Mouse (Mus musculus) ovary, postnatal 14 days (tissue): ENCODE measurements around the gene Abcc8.
"Not testable (repeated sequence)": the region's sequence is repeated elsewhere in the genome, so short reads cannot be mapped to it uniquely, and the experiment has no call there.

Experiments
- DNase-seq: peaks from one replicate; pipeline ENCODE4 v3.0.0; 2022; ENCODE audit warnings: low spot score

The Abcc8 gene

GRCm38 (mm10) chr7:46179431-46180275 lies at the start of gene Abcc8:
Gene Abcc8, minus strand, starts transcription at chr7:46180033.
- no peak for DNase-seq

- DNase-seq, result no peak
Measured at GRCm38 (mm10) chr7:46226936-46227335, 47.1 kb upstream of the Abcc8 start.

DNA sequence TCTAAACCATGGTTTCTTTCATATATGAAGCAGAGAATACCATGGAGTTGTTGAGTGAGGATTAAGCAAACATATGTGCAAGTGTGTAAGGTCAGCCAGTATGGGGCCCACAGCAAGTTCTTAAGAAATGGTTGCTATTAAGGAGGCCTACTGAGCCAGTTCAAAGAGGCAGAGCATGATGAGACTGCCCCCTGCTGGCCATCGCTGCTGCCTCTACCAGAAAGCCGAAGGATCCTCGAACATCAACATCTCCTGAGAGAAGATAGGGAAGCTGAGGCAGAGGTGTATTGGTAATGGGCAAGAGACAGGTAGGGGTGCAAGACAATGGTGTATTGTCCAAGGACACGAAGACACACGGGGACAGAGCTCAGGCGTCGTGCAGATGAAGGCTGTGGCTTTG lies 46.4 kb upstream of the Abcc8 start:
- DNase-seq, result peak; percentile 10

DNA sequence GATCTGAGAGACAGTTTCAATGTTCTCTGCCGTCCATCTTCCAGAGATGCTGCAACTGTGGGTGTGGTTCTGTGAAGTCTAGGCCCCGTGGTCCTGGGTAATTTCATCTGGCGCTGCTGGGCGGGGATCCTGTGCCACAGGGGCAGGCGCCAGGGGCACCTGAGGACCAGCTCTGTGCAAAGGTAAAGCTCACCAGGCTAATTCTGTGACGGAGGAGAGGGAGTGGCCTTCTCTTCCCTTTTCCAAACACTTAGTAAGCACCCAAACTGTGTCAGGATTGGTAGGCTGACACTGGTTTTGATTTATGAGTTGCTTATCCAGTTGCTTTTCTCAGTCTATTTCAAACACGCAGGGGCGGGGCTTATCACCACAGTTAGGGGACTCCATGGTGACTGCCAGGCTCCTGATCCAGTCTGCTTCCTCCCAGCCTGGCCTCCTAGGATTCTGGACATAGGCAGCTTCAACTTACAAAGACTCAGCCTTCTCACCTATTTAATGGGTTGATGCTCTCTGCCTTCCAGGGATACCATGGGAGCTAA lies 40.8 kb upstream of the Abcc8 start:
- DNase-seq, result no peak

DNA sequence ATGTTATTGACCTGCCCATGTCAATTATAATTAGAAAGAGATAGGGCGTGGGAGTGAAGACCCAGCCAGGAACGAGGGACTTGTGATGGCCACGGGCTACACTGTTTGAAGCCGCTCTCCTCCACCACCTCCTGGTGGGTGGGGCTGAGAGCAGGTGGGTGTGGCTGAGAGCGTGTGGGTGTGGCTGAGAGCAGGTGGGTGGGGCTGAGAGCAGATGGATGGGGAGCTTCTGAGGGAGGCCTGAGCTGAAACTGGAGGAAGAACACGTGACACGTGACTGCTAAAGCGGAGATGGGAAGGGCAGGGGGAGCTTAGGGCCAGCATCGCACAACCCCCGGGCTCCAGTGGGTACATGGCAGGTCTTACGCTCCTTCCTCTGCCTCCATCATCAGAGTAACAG lies 38.6 kb upstream of the Abcc8 start:
- DNase-seq, result no peak

GRCm38 (mm10) chr7:46216481-46216880 lies 36.6 kb upstream of the Abcc8 start:
- DNase-seq, result no peak

DNA sequence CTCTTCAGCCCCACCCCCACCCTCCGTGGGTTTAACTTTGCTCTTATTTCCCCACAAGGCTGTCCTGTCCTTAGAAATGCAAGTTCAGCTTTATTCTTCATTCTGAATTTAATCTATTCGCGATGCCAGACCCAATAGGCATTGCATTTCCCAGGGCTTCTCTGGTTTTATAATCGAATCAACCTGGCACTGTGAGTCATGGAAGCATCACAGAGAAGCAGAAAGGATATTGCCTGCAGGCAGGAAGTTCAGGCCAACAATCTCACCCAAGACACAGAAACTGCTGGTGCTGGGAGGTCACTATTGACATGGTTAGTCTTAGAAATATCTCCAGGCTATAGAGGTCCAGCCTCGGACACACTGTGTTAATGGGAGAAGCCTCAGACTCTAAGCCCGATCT lies 30.4 kb upstream of the Abcc8 start:
- DNase-seq, result no peak

- no peak for DNase-seq
Measured at GRCm38 (mm10) chr7:46208131-46208530, 28.3 kb upstream of the Abcc8 start.

DNA sequence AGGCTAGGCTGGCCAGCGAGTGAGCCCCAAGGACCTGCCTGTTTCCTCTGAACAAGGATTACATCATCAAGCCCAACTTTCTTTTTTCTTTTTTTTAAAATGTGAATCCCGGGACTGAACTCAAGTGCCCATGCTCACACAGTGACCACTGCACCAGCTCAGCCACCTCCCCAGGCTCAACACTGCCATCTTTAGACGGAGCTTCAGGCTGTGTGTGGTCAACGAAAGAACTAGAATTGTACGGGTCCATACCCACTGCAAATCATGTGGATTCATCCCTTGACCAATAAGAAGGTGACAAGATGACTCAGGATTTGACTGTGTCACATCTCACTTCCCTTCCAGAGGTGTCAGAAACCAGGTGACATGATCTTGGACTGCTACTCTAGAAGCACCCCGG lies 24.9 kb upstream of the Abcc8 start:
- DNase-seq, result no peak

- no peak for DNase-seq
Measured at GRCm38 (mm10) chr7:46204046-46204471, 24.2 kb upstream of the Abcc8 start.

DNA sequence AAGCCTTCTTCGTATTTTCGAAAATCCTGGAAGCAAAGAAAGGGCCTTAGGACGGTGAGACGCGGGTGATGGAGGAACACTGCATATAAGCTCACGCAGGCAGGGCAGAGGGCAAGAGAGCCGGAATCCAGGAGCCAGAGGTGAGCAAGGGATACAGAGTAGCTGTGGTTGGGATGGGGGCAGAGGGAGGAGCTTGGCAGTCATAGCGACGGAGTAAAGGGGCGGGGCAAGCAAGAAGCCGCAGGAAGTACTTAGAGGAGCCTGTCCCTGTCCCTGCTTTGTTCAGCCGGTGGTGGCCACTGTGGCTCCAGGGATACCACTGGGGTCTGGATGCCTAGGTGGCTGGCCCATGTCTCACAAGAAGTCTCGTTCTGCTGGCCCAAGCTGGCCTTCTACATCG lies 21.8 kb upstream of the Abcc8 start:
- DNase-seq, result no peak

DNA sequence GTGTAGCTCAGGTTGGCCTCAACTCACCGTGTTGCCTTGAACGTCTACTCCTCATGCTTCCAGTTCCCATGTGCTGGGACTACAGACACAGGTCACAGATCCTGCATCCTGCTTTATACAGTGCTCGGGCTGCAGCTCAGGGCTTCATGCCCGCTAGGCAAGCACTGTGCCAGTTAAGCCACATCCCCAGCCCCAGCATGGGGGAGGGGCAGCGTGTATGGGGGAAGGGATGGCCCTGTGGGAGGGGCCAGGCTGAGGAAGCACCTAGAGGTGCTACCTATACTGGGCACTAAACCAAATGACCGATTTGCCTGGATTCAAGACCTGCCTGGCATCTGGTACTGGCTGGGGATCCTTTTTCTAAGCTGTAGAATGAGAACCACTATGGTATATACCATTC lies 20.2 kb upstream of the Abcc8 start:
- no peak for DNase-seq

DNA sequence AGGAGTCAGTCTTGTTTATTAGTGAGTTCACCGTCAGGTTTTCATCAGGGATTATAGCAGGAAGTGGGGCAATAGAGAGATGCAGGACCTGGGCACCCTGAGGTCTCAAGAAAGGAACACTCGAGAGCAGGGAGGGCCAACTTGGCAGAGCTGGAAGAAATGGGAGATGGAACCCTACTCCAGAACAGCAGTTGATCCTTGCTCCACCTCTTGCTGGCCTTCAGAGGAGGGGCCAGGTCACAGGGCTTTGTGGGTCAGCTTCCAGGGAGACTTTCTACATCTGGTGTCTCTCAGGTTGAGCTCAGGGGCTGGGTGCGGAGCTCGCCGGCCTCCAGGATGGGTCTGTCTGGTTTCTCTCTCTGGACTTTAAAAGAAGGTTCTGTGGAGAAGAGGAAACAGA lies 15.5 kb upstream of the Abcc8 start:
- no peak for DNase-seq

DNA sequence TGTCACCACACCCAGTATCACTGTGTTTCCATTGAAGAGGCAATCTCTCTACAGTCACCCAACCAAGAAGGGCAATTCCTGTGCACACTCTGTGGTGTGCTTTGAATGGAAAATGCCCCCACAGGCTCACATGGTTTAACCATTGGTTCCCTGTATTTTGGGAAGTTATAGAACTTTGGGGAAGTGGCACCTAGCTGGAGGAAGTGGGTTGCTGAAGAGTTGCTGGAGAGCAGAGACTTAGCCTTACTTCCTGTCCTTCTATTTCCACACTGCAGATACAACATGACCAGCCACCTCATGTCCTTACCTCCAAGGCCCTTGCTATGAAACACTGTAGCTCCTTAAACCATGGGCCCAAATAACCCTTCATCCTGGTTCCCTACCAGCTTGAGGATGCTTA lies 4.4 kb upstream of the Abcc8 start:
- no peak for DNase-seq

- peak; percentile 31 for DNase-seq
Measured at GRCm38 (mm10) chr7:46181590-46181989, 1.8 kb upstream of the Abcc8 start.

GRCm38 (mm10) chr7:46168980-46169379 lies 10.9 kb downstream of the Abcc8 start:
- DNase-seq, result not testable (repeated sequence)

DNA sequence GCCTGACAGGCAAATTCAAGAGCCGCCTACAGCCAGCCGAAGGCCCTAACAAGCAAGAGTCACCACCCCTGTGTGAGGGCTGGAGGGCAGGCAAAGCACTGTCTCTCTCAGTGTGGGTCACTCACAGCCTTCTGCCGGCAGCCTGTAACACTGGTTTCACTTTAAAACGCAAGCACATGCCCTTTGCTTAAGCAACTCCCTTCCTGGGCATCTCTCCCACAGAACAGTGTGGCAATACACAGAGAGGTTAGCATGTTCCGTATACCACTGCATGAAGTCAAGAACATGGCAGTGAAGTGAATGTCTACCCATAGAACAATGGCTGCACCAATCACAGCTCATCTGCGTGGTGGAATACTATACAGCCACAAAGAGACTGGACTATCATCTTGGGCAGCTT lies 11.4 kb downstream of the Abcc8 start:
- no peak for DNase-seq

DNA sequence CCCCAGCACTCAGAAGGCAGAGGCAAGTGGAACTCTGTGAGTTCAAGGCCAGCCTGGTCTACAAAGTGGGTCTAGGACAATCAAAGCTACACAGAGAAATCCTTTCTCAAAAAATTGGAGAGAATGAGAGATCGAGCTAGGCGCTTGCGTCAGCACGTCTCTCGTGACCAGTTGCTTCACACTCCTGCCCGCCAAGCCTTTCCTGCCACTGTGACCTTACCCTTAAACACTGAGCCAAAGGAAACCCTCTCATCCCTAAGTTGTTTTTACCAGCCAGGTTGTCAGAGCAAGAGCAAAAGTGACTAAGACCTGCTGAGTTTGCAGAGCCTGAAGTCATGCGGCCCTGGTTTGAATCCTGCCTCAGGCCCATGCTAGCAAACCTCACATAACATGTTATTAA lies 11.9 kb downstream of the Abcc8 start:
- DNase-seq, result no peak

GRCm38 (mm10) chr7:46165876-46166275 lies 14.0 kb downstream of the Abcc8 start:
- no peak for DNase-seq

DNA sequence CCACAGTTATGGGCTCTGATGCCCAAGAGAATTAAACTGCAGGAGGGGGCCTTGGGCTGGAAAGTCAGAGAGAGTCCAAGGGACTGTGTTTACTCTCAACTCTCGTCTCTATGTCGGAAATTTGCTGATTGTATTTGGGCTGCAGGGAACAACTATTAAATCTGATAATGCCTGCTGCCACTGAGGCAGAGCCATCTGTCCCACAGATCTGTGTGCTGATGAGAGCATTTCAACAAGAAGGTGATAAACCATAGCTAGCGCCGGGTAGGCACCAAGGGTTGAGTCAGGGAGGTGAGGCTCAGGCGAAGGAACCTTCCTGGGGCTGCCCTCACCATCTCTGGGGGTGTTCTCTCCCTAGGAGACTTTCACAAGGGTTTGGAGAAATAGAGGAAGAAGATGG lies 17.1 kb downstream of the Abcc8 start:
- DNase-seq, result no peak

GRCm38 (mm10) chr7:46162132-46162727 lies 17.6 kb downstream of the Abcc8 start:
- DNase-seq, result no peak

DNA sequence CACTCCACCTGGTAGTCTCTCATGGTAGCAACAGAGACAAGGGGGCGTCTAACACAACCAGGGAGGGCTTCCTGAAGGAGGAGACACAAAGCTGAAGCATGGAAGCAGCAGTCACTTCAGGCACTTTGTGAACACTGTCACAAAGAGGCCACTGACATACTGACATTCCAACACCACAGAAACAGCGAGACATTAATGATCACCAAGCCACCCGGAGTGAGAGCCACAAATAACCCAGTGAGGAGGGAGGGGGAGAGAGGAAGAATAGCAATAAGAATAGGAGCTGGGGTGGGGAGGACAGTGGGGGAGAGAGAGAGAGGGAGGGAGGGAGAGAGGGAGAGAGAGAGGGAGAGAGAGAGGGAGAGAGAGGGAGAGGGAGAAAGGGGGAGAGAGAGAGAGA lies 18.2 kb downstream of the Abcc8 start:
- no peak for DNase-seq

- DNase-seq, result no peak
Measured at GRCm38 (mm10) chr7:46157746-46158145, 22.1 kb downstream of the Abcc8 start.
